Mouse (Mus musculus): ENCODE measurements at regions not wholly inside any gene's neighbourhood (a gene's known extent, or its start where the extent isn't known, plus 50 kb on each side); places are given as distances from the start of the nearest gene placed in this dataset.

DNA sequence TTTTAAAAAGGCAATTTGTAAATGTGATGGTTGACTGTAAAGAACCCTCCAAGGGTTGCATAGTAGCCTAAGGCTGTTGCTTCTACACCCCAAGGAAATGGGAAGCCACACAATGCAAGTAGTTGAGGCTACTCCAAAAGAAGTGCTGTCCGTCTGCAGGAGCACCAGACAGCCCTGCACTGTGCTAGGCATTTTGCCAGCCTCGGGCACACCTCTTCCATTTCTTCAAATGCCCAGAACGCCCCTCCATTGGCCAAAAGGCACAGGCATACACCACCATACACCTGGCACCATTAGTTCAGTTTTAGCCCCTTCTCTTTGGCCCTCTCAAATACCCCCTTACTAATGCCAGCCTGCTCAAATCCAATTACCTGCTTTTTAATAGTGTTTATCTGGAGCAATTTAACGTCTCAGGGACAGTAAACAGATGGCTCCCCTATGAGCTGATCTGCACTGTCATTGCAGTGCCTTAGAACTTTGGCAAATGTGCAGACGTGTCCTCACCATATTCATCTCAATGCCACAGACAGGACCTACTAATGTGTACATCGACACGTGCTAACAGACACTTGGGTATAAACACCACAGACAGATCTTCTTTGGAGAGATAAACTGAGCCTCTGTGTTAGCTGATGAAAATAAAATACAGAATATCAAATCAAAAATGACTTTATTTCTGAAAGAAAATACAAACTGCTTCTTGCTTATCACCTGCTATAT is 211.9 kb upstream of the Hnrnpa3 start:
- Histone ChIP-seq H3K4me2 (ENCODE audit: low read depth, low read length) (no peak overlapping the region), H3K36me3 (ENCODE audit: insufficient read depth, low read length) (no peaks in the 10 kb centered on the region), H3K27ac (no peak overlapping the region), H3K9ac (replicated peaks; ENCODE audit: low read length) (no peak overlapping the region), H3K9me3 (ENCODE audit: low read length) (no peaks in the 10 kb centered on the region), H3K27me3 (ENCODE audit: insufficient read depth, low read length) (no peaks in the 10 kb centered on the region), H3K4me3 (ENCODE audit: low read length) (no peak overlapping the region), H3K4me1 (ENCODE audit: insufficient read depth, low read length) (0 out of 2 replicates have a peak, but pooled peaks cover 2% of the 10 kb centered on the region)
- WGBS: 59% methylated on average over 7 of the region's 7 CpGs
- DNase-seq (ENCODE audit: low spot score): no peak
- ATAC-seq: no peak
- no peak for TF ChIP-seq CTCF (IDR thresholded peaks at IDR 0.05; ENCODE audit: low read depth)

DNA sequence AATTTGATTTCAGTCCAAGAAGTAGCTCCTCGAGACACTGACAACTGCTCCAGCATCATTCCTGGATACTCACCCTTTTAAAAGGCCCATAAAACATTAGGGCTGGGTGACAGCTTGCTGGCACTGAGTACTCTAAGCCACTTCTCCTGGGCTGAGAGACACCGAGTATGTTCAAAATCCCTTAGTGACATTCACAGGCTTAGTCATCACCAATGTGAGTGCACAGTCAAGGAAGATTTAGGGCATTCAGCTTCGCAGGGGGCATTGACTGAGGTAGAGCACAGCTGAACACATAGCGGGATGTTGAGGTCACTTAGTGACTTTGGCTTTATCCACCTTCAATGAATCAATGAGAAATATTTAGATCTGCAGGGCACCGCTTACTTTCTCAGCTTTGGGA is 210.8 kb upstream of the Hnrnpa3 start:
- no peak overlapping the region for H3K27ac ChIP-seq
- no peak overlapping the region for H3K4me2 ChIP-seq (ENCODE audit: low read depth, low read length)
- ATAC-seq: no peak
- no peaks in the 10 kb centered on the region for H3K36me3 ChIP-seq (ENCODE audit: insufficient read depth, low read length)
- H3K9me3 ChIP-seq (ENCODE audit: low read length): no peaks in the 10 kb centered on the region
- TF ChIP-seq CTCF (IDR thresholded peaks at IDR 0.05; ENCODE audit: low read depth): no peak
- H3K4me1 ChIP-seq (ENCODE audit: insufficient read depth, low read length): 0 out of 2 replicates have a peak, but pooled peaks cover 2% of the 10 kb centered on the region
- 67% methylated on average over 5 of the region's 5 CpGs for WGBS
- no peak overlapping the region for H3K9ac ChIP-seq (replicated peaks; ENCODE audit: low read length)
- H3K27me3 ChIP-seq (ENCODE audit: insufficient read depth, low read length): no peaks in the 10 kb centered on the region
- DNase-seq (ENCODE audit: low spot score): no peak
- no peak overlapping the region for H3K4me3 ChIP-seq (ENCODE audit: low read length)

DNA sequence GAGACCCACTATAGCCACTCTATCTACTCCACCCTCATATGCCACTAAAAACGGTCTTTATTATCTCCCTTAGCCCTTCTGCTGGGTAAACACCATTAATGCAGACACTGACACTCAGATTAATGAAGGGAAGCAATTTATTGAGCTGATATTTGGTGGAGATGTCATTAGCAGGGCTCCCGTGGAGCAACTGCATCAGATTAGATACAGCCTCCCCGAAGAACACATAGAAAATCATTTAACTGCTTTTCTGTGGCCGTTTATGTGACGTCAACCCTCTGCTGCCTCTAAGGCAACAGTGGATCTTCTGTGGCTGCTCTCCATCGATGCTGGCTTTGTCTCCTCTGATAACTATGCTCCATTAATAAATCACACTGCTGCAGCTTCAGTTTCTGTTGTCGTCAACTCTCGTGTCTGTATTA is 207.2 kb upstream of the Hnrnpa3 start:
- Histone ChIP-seq H3K4me1 (ENCODE audit: insufficient read depth, low read length) (0 out of 2 replicates have a peak, but pooled peaks cover 2% of the 10 kb centered on the region), H3K4me3 (ENCODE audit: low read length) (no peak overlapping the region), H3K27me3 (ENCODE audit: insufficient read depth, low read length) (no peaks in the 10 kb centered on the region), H3K36me3 (ENCODE audit: insufficient read depth, low read length) (no peaks in the 10 kb centered on the region), H3K27ac (no peak overlapping the region), H3K4me2 (ENCODE audit: low read depth, low read length) (no peak overlapping the region), H3K9me3 (ENCODE audit: low read length) (no peaks in the 10 kb centered on the region), H3K9ac (replicated peaks; ENCODE audit: low read length) (no peak overlapping the region)
- no peak for ATAC-seq
- peak; percentile 33 for DNase-seq (ENCODE audit: low spot score)
- TF ChIP-seq CTCF (IDR thresholded peaks at IDR 0.05; ENCODE audit: low read depth): no peak
- WGBS: 49% methylated on average over 8 of the region's 8 CpGs

DNA sequence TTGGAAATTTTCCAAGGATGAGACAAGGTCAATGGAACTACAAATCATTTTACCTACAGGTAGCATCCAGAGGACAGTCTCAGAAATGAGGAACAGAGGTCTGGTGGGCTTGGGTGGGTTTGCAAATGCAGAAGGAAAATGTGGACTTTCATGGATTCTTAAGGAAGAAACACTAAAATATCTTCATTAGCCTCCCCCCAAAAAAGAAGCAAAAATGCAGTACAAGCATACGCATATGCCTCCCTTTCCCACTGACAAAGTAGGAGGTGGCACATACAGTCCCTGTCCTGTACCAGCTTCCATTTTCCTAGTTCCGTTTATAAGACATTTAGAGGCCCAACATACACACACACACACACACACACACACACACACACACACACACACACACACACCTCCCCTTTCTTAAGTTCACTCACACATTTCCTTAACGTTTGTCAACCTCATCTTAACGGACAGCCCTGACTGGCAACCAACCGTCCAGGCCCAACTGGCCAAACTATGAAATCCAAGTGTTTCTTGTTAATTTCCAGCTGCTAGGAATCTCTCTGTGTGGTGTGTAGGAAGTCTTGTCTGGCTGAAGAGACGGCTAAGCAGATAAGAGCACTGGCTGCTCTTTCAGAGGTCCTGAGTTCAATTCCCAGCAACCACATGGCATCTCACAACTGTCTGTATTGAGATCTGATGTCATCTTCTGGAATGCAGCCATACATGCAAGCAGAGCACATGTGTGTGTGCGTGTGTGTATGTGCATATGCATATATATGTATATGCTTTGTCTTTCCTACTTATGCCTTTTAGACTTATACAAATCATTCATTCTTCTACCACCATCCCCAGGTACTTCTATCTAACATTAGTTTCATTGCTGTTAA is 206.6 kb upstream of the Hnrnpa3 start:
- H3K9me3 ChIP-seq (ENCODE audit: low read length): no peaks in the 10 kb centered on the region
- WGBS: 83% methylated on average over 7 of the region's 7 CpGs
- no peaks in the 10 kb centered on the region for H3K4me1 ChIP-seq (ENCODE audit: insufficient read depth, low read length)
- ATAC-seq: no peak
- no peak for TF ChIP-seq CTCF (IDR thresholded peaks at IDR 0.05; ENCODE audit: low read depth)
- H3K36me3 ChIP-seq (ENCODE audit: insufficient read depth, low read length): no peaks in the 10 kb centered on the region
- DNase-seq (ENCODE audit: low spot score): no peak
- H3K27ac ChIP-seq: no peak overlapping the region
- H3K9ac ChIP-seq (replicated peaks; ENCODE audit: low read length): no peak overlapping the region
- no peak overlapping the region for H3K4me2 ChIP-seq (ENCODE audit: low read depth, low read length)
- H3K4me3 ChIP-seq (ENCODE audit: low read length): no peak overlapping the region
- no peaks in the 10 kb centered on the region for H3K27me3 ChIP-seq (ENCODE audit: insufficient read depth, low read length)

- no peak for ATAC-seq
- no peak for DNase-seq (ENCODE audit: low spot score)
- 96% methylated on average over 9 of the region's 9 CpGs for WGBS
- Histone ChIP-seq H3K36me3 (ENCODE audit: insufficient read depth, low read length) (no peaks in the 10 kb centered on the region), H3K27ac (no peak overlapping the region), H3K4me1 (ENCODE audit: insufficient read depth, low read length) (no peaks in the 10 kb centered on the region), H3K4me2 (ENCODE audit: low read depth, low read length) (no peak overlapping the region), H3K27me3 (ENCODE audit: insufficient read depth, low read length) (no peaks in the 10 kb centered on the region), H3K9ac (replicated peaks; ENCODE audit: low read length) (no peak overlapping the region), H3K9me3 (ENCODE audit: low read length) (no peaks in the 10 kb centered on the region), H3K4me3 (ENCODE audit: low read length) (no peak overlapping the region)
- no peak for TF ChIP-seq CTCF (IDR thresholded peaks at IDR 0.05; ENCODE audit: low read depth)
Observed at GRCm38 (mm10) chr2:75455481-75455880, 203.6 kb upstream of the Hnrnpa3 start.

GRCm38 (mm10) chr2:75456272-75456671 is 202.8 kb upstream of the Hnrnpa3 start:
- no peak overlapping the region for H3K4me2 ChIP-seq (ENCODE audit: low read depth, low read length)
- H3K36me3 ChIP-seq (ENCODE audit: insufficient read depth, low read length): no peaks in the 10 kb centered on the region
- H3K9ac ChIP-seq (replicated peaks; ENCODE audit: low read length): no peak overlapping the region
- DNase-seq (ENCODE audit: low spot score) (no peak), ATAC-seq (no peak)
- no peak for TF ChIP-seq CTCF (IDR thresholded peaks at IDR 0.05; ENCODE audit: low read depth)
- no peaks in the 10 kb centered on the region for H3K9me3 ChIP-seq (ENCODE audit: low read length)
- no peak overlapping the region for H3K27ac ChIP-seq
- H3K4me3 ChIP-seq (ENCODE audit: low read length): no peak overlapping the region
- no peaks in the 10 kb centered on the region for H3K4me1 ChIP-seq (ENCODE audit: insufficient read depth, low read length)
- whole genome bisulfite sequencing: 76% methylated on average over 1 of the region's 1 CpGs
- no peaks in the 10 kb centered on the region for H3K27me3 ChIP-seq (ENCODE audit: insufficient read depth, low read length)

Measured in hindbrain, postnatal 0 days (tissue).